Mouse (Mus musculus) thymus, adult 2 months (tissue): ENCODE measurements around the gene Sptbn1.

ENCODE experiments used
- CTCF ChIP-seq: fragments of 200-500 bp; IDR thresholded peaks from 2 replicates; pipeline ENCODE4 v1.5.1; 2012; ENCODE audit warnings: mild to moderate bottlenecking, control low read depth, low read length, moderate library complexity, borderline replicate concordance; ENCODE audit not compliant: control insufficient read depth, poor library complexity, insufficient read depth; ENCODE audit errors: extremely low read depth
- POLR2A ChIP-seq: fragments of 200-500 bp; IDR thresholded peaks from 2 replicates; pipeline ENCODE4 v1.6.1; 2012; ENCODE audit warnings: mild to moderate bottlenecking, low read length, control low read depth, moderate library complexity; ENCODE audit not compliant: control insufficient read depth, poor library complexity, insufficient read depth; ENCODE audit errors: extremely low read depth

DNA sequence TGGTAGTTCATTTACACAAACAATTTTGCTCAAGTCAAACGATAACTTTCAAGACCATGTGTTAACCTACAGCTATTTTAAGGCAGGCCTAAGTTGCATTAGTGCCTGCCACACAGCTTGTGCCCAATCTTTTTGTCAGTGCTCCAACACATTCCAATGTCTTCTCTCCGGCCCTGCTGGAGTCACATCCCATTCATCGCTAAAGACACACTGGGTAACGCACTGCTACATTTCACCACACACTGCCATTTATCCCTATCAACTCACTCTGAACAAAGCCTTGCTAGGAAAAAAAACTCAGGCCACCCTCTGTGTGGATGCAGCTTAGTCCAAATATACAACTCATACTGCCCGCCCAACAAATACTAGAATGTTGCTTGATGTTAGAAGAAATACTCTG, 11.5 kb downstream of the Sptbn1 start:
- no peak for TF ChIP-seq POLR2A
- TF ChIP-seq CTCF: no peak
